In the genomic region with DNA sequence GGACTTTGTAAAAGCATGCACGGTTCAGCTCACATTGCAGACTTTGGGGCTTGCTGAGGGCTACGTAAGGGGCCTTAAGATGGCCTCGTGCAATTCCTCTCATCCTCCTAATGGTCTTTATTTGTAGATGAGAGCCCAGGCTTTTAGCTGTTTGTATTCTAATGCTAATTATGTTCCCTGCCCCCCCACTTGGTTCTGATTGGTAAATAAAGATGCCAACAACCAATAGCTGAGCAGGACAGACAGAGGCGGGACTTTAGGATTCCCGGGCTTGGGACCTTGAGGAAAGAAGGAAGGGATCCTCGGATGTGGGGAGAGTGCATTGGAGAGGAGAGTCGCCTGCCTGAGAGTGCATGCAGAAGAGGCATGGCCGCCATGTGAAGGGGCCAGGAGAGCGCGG, we compare ENCODE assay signal across 8 mouse cellular contexts. TPM values are rescaled to one million over a fixed set of nuclear protein-coding genes. Genes with fewer than 3 reads are reported as not detected.
A peak's percentile ranks its signal among the peaks of the same experiment; 100 is the strongest.
DNase-seq lines count a peak whose midpoint lies in the region; ATAC-seq and TF ChIP-seq lines count a peak whose summit lies in the region.
"Had no signal": no experiment of that assay in that cellular context is flagged by ENCODE, and none has a peak within 500 bp of the region (broad histone marks: within the 10 kb centered on the region; RNA-seq: fewer than 3 reads in every experiment).

No protein-coding gene starts in this region.

- in situ Hi-C loops in ES-E14 (cut with MboI; ENCODE audit: low sequenced_read_pairs in 2 of 2, unreplicated experiment in 2 of 2), result loop anchor here in 1 of 2 experiments (10.0 kb wide), 1 partner anchor 105 kb away; the partner anchor contains the start of gene Rhou

- WGBS in forebrain, postnatal 0 days, result 4% methylated on average over 10 of the region's 10 CpGs

- DNase-seq in ES-E14 (ENCODE audit: low read depth, low spot score), result peak; percentile 89
- DNase-seq in forebrain, postnatal 0 days, result peak; percentile 74
- peak; percentile 13 for DNase-seq in lung, postnatal 36 days
- no peak for DNase-seq in left cerebral cortex, postnatal 25 days (ENCODE audit: low spot score in 2 of 2)
- no peak for DNase-seq in cerebellum, adult 9-11 months
- DNase-seq: adrenal gland, postnatal 10 days had no signal

- peak overlapping the region; percentile 48; the same call in 1 of the 2 replicates for H3K27ac ChIP-seq in ES-E14 (ENCODE audit: insufficient read depth, low read depth, low read length, poor library complexity, severe bottlenecking)
- H3K27ac ChIP-seq in forebrain, postnatal 0 days (ENCODE audit: low read depth, low read length), result no peak overlapping the region

- peak overlapping the region; percentile 38 for H3K4me2 ChIP-seq in forebrain, postnatal 0 days (ENCODE audit: low read depth)

- TF ChIP-seq CTCF in E14TG2a.4 (conservative IDR thresholded peaks at IDR 0.05; ENCODE audit: low read length), result no peak
- no peak for TF ChIP-seq CTCF in forebrain, postnatal 0 days (IDR thresholded peaks at IDR 0.05; ENCODE audit: low read depth)

- H3K9me3 ChIP-seq in E14TG2a.4 (ENCODE audit: low read length), result no peaks in the 10 kb centered on the region
- no peaks in the 10 kb centered on the region for H3K9me3 ChIP-seq in ES-E14 (ENCODE audit: control insufficient read depth, insufficient read depth, low read depth, low read length)
- no peaks in the 10 kb centered on the region for H3K9me3 ChIP-seq in forebrain, postnatal 0 days (ENCODE audit: low read length)

- intact Hi-C loops in left cerebral cortex, postnatal 25 days (cut with DNase I), result no loop called here

- no peaks in the 10 kb centered on the region; the same call in 1 of the 2 replicates for H3K27me3 ChIP-seq in E14TG2a.4 (ENCODE audit: insufficient read depth, low read length)
- H3K27me3 ChIP-seq in forebrain, postnatal 0 days (ENCODE audit: insufficient read depth, low read length), result no peaks in the 10 kb centered on the region

- H3K4me1 ChIP-seq in E14TG2a.4 (replicated peaks; ENCODE audit: low read depth, low read length) (peaks cover 80% of the 10 kb centered on the region), ES-E14 (ENCODE audit: control insufficient read depth in 2 of 2, insufficient read depth in 2 of 2, low read length in 2 of 2, poor library complexity in 1 of 2) (peaks cover 14 to 30% of the 10 kb centered on the region in 2 experiments)
- no peaks in the 10 kb centered on the region for H3K4me1 ChIP-seq in forebrain, postnatal 0 days (ENCODE audit: insufficient read depth)

- H3K4me3 ChIP-seq in E14TG2a.4 (replicated peaks; ENCODE audit: low read length) (peak overlapping the region; percentile 72), ES-E14 (ENCODE audit: insufficient read depth in 1 of 2, low read depth in 1 of 2, low read length in 2 of 2, poor library complexity in 1 of 2, severe bottlenecking in 1 of 2) (peak overlapping the region; percentile 62 to 75)
- no peak overlapping the region for H3K4me3 ChIP-seq in forebrain, postnatal 0 days (ENCODE audit: low read depth, low read length)

- H3K36me3 ChIP-seq in E14TG2a.4 (ENCODE audit: insufficient read depth, low read length) (no peaks in the 10 kb centered on the region), ES-E14 (ENCODE audit: control insufficient read depth, insufficient read depth, low read length, poor library complexity, severe bottlenecking) (no peaks in the 10 kb centered on the region)
- no peaks in the 10 kb centered on the region for H3K36me3 ChIP-seq in forebrain, postnatal 0 days (ENCODE audit: insufficient read depth)

- ATAC-seq in forebrain, postnatal 0 days, result peak; percentile 82; the same call in 1 of the 2 replicates
- no peak for ATAC-seq in granulocyte monocyte progenitor cell, adult 5-6 weeks (replicated peaks; ENCODE audit: poor library complexity, severe bottlenecking)

- H3K9ac ChIP-seq in ES-E14 (ENCODE audit: insufficient read depth, low read depth, low read length, poor library complexity, severe bottlenecking), result peak overlapping the region; percentile 76; the same call in 1 of the 2 replicates
- H3K9ac ChIP-seq in forebrain, postnatal 0 days, result no peak overlapping the region

TF ChIP-seq in ES-E14, 5 proteins besides CTCF, POLR2A, EP300 and RAD21:
- TF ChIP-seq MAFK (IDR thresholded peaks at IDR 0.05; ENCODE audit: insufficient read depth, low read depth, low read length) (no peak), CHD2 (IDR thresholded peaks at IDR 0.05; ENCODE audit: low read depth, low read length) (peak; percentile 80; the same call in 1 of the 2 replicates)

RNA-seq across cellular contexts. Expression of gene Rab4a, which starts 45.9 kb away (rescaled TPM):
- 22.1 and 29.6 TPM in 2 replicates for total RNA-seq in ES-E14 (2012; rRNA removed)
- total RNA-seq in forebrain, postnatal 0 days (2014; rRNA removed), result 70.9 and 72.8 TPM in 2 replicates
- polyA plus RNA-seq in forebrain, postnatal 0 days (2015; fragmentation: Nextera tagmentation; extraction: Ambion mirVana), result 113 and 127 TPM in 2 replicates
- total RNA-seq in left cerebral cortex, postnatal 25 days (2021), result 10 to 100 TPM; 45.0 to 47.0 TPM
- total RNA-seq in granulocyte monocyte progenitor cell, adult 5-6 weeks (2014; fragmentation: Nextera tagmentation), result 6.2 TPM in 1 of 2 replicates, not detected in the other
- total RNA-seq in granulocyte monocyte progenitor cell, adult 5-6 weeks (2017), result 0.21 and 0.43 TPM in 2 replicates

Comparison
In these comparisons a context has a peak if more than half of its experiments do, and no peak if none do; other contexts are left out.
1. DNase-seq: peak in ES-E14 (single experiment), forebrain, postnatal 0 days (single experiment) and lung, postnatal 36 days (single experiment); none in left cerebral cortex, postnatal 25 days (0 of 2) and cerebellum, adult 9-11 months (single experiment).